Mouse (Mus musculus) CD8-positive naive resting alpha-beta T cell, adult 2 months (primary cell): ENCODE measurements around the gene 4933407L21Rik.
"Not testable (repeated sequence)": the region's sequence is repeated elsewhere in the genome, so short reads cannot be mapped to it uniquely, and the experiment has no call there.

Source experiments
- DNase-seq, 2 experiments: peaks; one replicate each; pipeline ENCODE4 v3.0.0; 2022; ENCODE audit warnings: low read depth in 2 of 2, low spot score in 2 of 2

4933407L21Rik gene

DNA sequence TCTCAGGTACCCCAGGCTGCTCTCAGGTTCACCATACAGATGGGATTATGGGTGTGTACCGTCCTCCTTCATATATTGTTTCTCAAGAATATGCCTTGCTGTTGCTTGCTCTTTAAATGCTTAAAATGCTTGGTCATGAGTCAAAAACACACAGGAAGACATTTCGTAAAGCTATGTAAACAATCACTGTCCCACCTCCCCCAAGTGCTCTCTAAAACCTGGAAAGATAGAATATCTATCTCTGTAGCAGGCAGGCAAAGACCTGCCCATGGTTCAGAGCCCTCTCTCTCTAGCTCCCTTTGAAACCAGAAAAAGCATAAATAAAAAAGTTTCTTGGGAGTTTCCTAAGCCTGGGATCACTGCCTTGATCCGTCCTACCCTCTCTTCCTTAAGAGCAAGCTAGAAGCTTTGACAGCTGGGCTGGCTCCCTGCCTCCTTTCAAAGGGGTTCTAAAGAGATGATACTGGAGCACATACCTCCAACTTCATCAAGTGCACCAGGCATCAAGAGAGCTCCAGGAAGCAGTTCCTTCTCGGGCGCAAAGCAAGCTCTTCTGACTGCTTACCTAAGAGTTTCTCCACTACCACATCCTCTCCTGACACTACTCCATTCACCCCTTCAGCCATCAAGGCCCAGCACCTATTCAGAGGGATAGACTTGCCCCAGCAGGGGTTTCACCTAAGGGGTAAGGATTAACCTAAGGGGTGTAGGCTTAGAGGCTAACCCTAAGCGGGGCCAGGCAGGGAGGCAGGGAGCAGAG, 31.0 kb downstream of the 4933407L21Rik start:
- peak; percentile 18 to 22 for DNase-seq

DNA sequence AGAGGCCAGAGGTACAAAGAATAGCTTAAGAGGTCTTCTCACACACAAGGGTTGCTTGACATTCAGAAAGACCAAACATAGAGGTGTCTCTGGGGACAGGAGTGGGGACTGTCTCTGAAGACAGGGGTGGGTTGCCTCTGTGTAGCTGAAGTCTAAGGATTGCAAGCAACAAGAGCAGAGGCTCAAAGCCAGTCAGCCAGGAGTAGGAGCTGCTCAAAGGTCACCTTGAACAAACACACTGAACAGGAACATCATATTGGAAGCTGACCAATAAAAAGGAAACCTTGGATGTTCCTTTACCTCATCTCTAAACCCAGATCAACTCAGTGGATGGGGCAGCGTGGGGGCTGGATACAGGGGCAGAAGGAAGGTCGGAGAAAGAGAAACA, 31.6 kb downstream of the 4933407L21Rik start:
- no peak for DNase-seq

DNA sequence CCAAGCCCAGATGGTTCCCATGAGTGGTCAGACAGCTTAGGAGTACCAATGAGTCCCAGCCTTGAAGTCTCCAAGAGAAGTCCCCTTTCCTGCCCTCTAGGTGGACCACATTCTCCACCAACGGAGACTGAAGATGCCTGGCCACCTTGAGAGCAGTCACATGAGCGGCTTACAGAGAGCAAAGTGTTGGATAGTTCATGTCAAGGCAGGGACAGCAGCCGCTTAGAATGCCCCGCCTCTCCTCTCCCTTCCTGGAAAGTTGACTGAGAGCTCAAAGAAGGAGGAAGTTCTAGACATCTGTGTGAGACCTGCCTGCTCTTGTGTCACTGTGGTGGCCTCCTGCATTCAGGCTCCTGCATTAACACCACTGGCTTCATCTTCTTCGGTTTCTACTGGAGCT, 32.6 kb downstream of the 4933407L21Rik start, which contains the start of gene Gpr55:
TSS of gene Gpr55 (minus strand) at position 135 of the 400 bp plus-strand sequence.
- DNase-seq: no peak

DNA sequence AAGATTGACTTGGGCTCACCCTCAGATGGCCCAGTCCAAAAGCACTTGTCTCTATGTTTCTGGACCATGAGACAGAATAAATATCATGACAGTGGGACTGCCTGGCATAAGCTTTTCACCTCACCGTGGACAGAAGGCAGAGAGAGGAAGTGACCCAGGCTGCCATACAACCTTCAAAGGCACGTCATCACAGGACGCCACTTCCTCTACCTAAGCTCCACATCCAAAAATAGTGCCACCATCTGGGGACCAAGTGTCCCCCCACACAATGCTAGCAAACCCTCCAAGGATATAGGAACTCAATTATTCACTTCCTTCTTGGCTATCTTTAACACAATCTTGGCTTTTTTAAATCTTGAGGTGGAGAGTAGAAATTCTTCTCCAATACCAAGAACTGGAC, 33.8 kb downstream of the 4933407L21Rik start:
- peak in 1 of 2 experiments; percentile 26 for DNase-seq

DNA sequence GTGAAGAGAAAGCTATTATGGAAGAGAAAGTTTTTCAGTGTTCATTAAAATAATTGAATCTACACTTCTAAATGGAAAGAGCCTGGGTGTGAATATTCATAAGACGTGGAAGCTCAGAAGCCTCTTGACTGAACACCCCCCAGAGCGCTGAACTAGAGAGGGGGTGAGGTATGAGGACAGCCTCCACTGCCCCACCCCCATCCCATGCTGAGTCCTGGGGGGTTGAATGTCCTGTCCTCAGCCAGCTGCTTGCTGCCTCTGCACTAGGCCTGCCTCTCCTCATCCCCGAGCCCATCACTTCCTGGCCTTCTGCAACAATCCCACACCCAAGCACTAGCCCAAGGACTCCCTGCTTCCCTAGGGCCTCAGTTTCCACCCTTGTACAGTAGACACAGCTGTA, 37.6 kb downstream of the 4933407L21Rik start:
- DNase-seq: no peak

DNA sequence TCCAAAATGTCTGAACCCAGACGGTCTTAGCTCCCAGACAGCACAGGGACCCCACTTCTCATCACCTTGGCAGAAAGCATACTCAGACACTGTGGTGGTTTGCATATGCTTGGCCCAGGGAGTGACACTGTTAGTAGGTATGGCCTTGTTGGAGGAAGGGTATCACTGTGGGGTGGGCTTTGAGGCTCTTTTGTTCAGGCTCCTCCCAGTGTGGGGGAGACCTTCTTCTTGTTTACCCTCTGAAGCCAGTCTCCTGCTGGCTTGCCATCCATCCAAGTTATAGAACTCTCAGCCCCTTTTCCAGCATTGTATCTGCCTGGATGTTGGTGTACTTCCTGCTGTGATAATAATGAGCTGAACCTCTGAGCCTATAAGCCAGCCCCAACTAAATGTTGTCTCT, 40.8 kb downstream of the 4933407L21Rik start:
- no peak for DNase-seq

DNA sequence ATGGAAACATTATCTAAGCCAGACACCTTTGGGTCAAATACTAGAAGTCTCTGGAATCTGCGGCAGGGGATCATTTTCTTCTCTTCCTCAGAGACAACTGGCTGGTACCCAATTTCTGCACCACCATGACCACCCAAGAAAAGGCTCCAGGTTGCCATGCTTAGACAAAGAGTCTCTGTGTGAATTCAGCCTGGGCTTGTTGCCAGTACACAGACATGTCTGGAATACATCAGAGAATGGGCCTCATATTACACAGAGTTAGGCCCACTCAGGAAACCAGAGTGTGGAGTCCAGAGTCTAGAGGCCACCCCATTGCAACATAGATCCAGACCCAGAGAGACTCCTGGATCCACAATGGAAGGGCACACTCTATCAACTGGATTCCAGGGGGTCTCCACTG, 41.2 kb downstream of the 4933407L21Rik start:
- no peak for DNase-seq

DNA sequence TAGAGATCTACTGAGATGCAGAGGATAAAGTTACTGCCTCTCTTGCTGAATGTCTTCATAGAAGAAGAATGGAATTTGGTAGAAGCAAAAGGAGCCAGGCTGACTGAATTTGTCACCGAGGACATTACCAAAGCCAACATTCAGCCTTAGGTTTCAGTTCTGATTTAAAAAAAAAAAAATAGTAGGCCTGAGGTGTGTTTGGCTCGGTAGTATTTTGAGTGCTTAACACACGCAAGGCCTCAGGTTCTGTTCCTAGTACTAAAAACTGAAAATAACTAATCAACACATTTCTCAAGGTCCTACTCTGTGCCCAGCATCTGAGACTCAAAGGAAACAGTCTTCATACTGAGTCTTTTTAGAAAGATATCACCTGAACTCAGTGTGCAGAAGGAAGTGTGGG, 42.8 kb downstream of the 4933407L21Rik start:
- no peak for DNase-seq

DNA sequence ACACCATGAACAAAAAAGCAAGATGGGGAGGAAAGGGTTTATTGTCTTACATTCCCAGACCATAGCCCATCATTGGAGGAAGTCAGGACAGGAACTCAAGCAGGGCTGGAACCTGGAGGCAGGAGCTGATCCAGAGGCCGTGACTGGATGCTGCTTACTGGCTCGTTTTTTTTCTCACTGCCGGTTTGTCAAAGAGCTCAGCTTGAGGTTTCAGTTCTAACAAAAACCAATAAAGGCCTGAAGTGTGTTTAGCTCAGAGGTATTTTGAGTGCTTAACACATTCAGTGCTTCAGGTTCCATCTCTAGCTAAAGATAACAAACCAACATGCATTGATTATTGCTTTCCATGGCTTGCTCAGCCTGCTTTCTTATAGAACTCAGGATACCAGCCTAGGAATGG, 44.1 kb downstream of the 4933407L21Rik start:
- no peak for DNase-seq

DNA sequence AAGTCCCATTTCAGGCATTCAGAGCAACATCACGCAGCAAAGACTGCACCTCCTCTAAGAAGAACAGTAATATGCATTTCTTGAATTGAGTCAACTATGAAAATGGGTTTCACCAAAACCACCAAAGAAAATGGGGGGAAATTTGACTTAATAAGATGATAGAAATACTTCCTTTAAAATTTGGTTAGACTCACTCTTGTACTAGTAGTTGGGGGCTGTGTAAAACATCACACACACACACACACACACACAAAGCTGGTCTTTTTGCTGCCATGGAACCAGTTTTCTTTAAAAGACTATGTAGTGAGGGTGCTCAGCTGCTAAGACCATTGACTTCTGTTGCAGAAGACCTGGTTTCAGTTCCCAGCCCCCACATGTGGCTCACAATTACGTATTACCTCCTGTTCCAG, 45.2 kb downstream of the 4933407L21Rik start:
- no peak for DNase-seq

DNA sequence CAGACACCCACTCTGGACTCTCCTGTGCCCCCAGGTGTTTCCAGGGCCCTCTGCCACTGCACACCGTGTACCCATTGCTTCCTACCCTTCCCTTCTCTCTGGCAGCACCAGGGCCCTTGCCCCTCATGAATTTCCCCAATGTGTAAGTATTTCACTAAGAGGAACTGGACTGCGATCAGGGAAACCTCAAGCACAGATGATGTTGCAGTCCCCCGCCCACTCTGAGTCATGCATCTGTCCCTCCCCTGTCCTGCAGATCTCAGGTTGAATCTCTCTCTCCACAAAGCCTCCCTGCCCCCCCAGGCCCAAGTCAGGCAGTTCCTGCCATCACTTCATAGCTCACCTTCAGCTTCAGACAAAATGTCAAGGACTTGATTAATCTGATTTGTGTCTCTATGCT, 49.4 kb downstream of the 4933407L21Rik start:
- no peak for DNase-seq

DNA sequence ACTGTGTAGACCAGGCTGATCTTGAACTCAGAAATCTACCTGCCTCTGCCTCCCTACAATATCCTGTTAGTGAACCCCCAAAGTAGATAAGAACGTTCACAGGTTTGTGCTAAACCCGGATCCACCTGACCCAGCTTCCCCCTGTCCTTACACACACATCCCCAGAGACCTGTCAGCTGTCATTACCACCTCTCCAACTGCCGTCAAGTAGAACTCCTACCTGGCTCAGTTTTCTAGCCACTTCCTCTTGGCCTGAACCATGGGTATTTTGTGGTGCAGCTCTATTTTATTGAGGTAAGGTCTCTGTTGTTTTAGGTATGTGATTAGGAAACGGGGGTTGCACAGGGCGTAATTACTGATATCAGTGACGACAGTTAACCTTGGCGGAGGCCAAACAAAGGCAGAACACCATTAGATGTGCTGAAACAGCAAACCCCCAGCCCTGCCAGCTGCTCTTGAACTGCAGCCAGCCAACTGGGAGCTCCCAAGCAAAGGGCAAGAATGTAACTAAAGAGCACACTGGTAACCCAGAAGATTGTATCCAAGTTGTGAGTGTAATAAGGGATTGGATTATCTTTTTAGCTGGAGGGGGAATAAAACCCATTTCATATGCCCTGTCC, 53.6 kb downstream of the 4933407L21Rik start:
- DNase-seq: no peak

DNA sequence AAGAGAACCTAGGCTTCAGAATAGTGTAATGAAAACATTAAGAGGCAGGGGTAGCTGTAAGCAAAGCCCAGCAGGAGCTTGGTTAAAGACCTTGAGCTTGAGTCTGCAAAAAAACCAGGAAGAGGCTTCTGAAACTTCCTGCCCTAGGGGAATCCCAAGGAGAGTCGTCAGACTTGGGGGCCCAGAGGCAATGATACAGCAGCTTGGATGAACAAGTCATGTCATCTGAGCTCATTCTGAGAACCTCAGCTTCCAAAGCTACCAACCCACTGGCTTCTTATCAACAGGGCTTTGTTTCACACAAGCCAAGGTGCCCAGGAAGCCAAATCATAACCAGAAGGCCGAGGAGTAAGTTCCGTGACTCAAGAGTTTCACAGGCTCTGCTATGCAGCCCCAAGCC, 57.5 kb downstream of the 4933407L21Rik start:
- no peak for DNase-seq

DNA sequence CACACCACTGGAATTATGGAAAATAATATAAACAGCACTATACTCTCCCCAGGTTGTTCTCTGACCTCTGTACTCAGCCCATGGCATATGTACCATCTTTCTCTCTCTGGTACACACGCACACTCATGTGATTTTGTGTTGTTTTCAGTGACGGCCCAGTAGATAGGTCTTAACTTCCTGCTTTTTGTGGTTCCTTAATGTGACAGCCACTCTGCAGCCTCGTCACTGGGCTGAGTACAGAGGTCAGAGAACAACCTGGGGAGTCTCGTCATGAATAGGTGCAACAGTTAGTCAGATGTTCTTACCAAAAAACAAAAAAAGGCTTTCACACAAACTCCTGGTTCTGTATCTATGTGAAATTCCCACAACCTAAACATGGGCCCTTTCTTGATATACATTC, 60.1 kb downstream of the 4933407L21Rik start:
- DNase-seq: no peak

DNA sequence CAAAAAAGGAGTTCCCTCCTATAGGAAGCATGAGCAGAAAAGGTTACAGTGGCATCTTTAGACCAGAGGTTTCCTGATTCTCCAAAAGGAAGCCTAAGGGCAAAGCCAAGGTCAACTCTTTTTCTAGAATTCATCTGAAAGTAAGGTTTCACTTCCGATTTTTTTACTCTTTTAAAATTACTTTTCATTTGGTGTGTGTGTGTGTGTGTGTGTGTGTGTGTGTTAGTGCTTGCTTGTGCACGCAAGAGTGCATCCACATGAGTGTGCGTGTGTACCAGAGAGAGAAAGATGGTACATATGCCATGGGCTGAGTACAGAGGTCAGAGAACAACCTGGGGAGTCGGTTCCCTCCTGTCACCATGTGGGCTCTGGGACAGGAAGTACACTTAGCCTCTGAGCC, 60.6 kb downstream of the 4933407L21Rik start:
- not testable (repeated sequence) for DNase-seq
